Mouse (Mus musculus): ENCODE measurements around the gene Gm17469.
"Not testable (repeated sequence)": the region's sequence is repeated elsewhere in the genome, so short reads cannot be mapped to it uniquely, and the experiment has no call there.

The Gm17469 gene

GRCm38 (mm10) chrX:124629593-124629992 is at the start of gene Gm17469:
Gm17469 (plus strand) TSS chrX:124629893.
- in situ Hi-C loops (cut with MboI; ENCODE audit: low pct_unique_long_range_greater_than_20kb in 1 of 2, low sequenced_read_pairs in 2 of 2, unreplicated experiment in 1 of 2) = not testable (repeated sequence)

All from mouse embryonic stem cell (cell line).